Mouse (Mus musculus): ENCODE measurements around the gene Pak4.

DNA sequence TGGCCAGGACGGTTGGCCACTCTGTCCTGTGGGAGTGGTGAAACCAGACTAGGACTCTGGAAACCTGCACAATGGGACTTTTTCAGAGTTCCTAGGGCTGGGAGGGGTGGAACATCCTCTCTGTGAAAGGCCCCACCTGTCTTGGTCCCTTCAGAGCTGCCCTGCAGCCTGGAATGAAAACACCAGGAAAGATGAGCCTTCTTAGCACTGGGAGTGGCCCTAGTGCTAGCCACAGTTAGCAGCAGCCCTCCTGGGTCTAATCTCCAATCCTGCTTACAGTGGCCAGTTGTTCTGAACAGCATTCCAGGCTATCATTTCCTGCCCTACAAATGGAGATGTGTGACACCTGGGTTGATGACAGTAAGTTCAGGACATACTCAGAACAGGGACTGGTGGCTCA, 6.1 kb downstream of the Pak4 start:
- TF ChIP-seq CTCF (IDR thresholded peaks at IDR 0.05; ENCODE audit: borderline replicate concordance, control insufficient read depth, extremely low read depth, insufficient read depth, low read length, poor library complexity) (no peak), POLR2A (IDR thresholded peaks at IDR 0.05; ENCODE audit: control insufficient read depth, extremely low read depth, insufficient read depth, low read length, poor library complexity) (no peak)

Data from thymus, adult 2 months (tissue).